Mouse (Mus musculus): ENCODE data around the gene Olfr617.
"Not testable (repeated sequence)": the region's sequence is repeated elsewhere in the genome, so short reads cannot be mapped to it uniquely, and the experiment has no call there.

The Olfr617 gene

DNA sequence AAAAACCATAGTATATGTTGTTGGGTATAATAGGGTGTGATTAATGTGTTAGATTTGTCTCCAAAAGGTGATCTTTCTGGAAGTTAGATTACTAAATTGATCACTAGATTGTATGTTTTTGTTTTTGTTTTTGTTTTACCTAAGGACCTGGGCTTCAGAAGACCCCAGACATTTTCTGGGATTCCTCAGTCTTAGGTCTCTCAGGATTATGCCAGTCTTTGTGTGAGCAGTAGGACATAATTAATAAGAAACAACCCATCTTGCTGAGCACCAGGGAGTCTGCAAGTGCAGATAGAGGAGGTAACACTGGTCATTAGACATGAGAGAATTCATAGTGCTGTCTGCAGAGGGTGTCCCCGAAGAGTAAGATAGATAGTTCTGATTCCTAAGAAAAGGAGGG, at the start of gene Olfr617:
Gene Olfr617 (plus strand): TSS at position 301 of the 400 bp plus-strand sequence.
- DNase-seq (ENCODE audit: low read depth) = no peak

- DNase-seq (ENCODE audit: low read depth) = not testable (repeated sequence)
These were observed 30.2 kb upstream of the Olfr617 start, which contains the start of gene Olfr612 for GRCm38 (mm10) chr7:103542617-103543016. Gene Olfr612 (minus strand): TSS chr7:103542717.

DNA sequence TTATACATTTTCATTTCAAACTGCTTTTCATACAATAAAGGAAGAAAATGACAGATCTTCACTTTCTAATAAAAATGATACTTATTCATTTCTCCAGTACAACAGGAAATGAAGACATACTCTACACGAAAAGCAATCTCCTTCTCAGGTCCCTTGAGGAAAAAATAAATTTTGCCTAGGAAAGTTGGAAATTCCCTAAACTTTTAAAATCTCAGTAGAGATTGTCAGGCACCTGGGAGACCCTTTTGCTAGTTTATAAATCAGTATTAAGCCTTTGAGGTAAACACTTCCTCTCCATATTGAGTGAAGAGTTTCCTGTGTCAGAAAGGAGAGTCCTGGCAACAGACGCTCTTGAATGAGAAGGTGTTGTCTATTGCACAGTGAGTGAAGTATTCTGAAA, 25.1 kb upstream of the Olfr617 start, which contains the start of gene Olfr613:
Gene Olfr613 (plus strand): TSS at position 301 of the 400 bp plus-strand sequence.
- DNase-seq (ENCODE audit: low read depth) = no peak

GRCm38 (mm10) chr7:103555779-103556178, 17.1 kb upstream of the Olfr617 start, which contains the start of gene Olfr615:
Gene Olfr615 (plus strand): TSS chr7:103556079.
- DNase-seq (ENCODE audit: low read depth) = no peak

DNA sequence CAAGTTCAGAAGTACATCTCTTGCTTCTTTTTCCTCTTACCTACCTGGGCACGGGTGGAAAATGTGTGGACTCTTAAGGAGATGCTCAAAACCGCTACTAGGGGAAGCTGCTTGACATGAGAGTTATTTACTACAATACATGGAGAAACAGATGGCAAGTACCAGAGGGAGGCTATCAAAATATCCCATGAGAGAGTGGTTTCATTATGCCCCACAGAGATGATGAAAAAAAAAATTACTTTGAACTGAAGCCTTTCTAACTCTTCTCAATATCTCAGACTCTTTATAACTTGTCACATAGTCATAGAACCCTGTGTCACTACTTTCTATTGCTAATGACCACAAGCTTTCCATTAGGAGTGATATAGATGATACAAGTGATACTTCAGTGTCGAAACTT, 3.8 kb upstream of the Olfr617 start, which contains the start of gene Olfr616:
Gene Olfr616 (minus strand): TSS at position 101 of the 400 bp plus-strand sequence.
- no peak for DNase-seq (ENCODE audit: low read depth)

GRCm38 (mm10) chr7:103589803-103590202, 16.9 kb downstream of the Olfr617 start, which contains the start of gene Olfr618:
Gene Olfr618 (plus strand): TSS chr7:103590103.
- DNase-seq (ENCODE audit: low read depth) = no peak

DNA sequence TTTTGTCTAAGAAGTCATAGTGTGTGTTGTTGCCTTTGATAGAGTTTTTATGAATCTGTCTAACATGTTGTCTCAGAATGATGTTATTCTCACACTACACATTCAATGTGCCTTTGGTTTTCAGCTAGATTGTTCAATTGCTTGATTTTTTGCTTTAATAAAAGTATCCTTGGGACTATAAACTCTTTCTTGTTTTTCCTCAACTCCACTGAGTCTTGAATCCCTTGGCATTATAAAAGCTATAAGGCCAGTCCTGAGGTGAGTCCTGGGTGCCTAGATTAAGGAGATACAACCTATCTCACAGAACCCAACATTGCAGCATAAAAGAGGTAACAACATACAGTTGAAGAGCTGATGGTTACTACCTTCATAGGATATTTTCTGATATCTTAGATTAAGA, 27.4 kb downstream of the Olfr617 start, which contains the start of gene Olfr619:
Gene Olfr619 (plus strand): TSS at position 301 of the 400 bp plus-strand sequence.
- DNase-seq (ENCODE audit: low read depth) = no peak

- DNase-seq (ENCODE audit: low read depth) = no peak
These were observed 34.6 kb downstream of the Olfr617 start for GRCm38 (mm10) chr7:103607425-103607824.

- no peak for DNase-seq (ENCODE audit: low read depth)
These were observed 39.6 kb downstream of the Olfr617 start, which contains the start of gene Olfr620 for GRCm38 (mm10) chr7:103612434-103612833. Gene Olfr620 (minus strand): TSS chr7:103612534.

Data from c-Kit-positive CD71-negative TER-119-negative erythroid progenitor cells, embryonic 14.5 days (primary cell).